Mouse (Mus musculus): ENCODE measurements around the gene Dpp9. TPM values are rescaled to one million over a fixed set of nuclear protein-coding genes. Genes with fewer than 3 reads are reported as not detected.

Gene Dpp9
- total and polyA plus RNA-seq, 2 experiments from 2014 or later, result 19.0 to 31.3 TPM

GRCm38 (mm10) chr17:56147420-56147819 lies 71.3 kb downstream of the Dpp9 start:
- Histone ChIP-seq H3K9ac (replicated peaks; ENCODE audit: low read length) (no peak overlapping the region), H3K4me3 (ENCODE audit: low read length) (no peak overlapping the region), H3K9me3 (ENCODE audit: low read length) (no peaks in the 10 kb centered on the region), H3K27ac (no peak overlapping the region), H3K36me3 (ENCODE audit: insufficient read depth, low read length) (no peaks in the 10 kb centered on the region), H3K4me2 (ENCODE audit: low read depth, low read length) (no peak overlapping the region), H3K4me1 (ENCODE audit: insufficient read depth, low read length) (peaks cover 7% of the 10 kb centered on the region; the same call in 1 of the 2 replicates), H3K27me3 (ENCODE audit: insufficient read depth, low read length) (no peaks in the 10 kb centered on the region)
- ATAC-seq, result no peak
- no peak for TF ChIP-seq CTCF (IDR thresholded peaks at IDR 0.05; ENCODE audit: low read depth)
- no peak for DNase-seq (ENCODE audit: low spot score)
- WGBS, result 56% methylated on average over 12 of the region's 12 CpGs

GRCm38 (mm10) chr17:56146131-56146530 lies 72.6 kb downstream of the Dpp9 start:
- Histone ChIP-seq H3K4me2 (ENCODE audit: low read depth, low read length) (no peak overlapping the region), H3K36me3 (ENCODE audit: insufficient read depth, low read length) (no peaks in the 10 kb centered on the region), H3K27ac (no peak overlapping the region), H3K4me1 (ENCODE audit: insufficient read depth, low read length) (peaks cover 17% of the 10 kb centered on the region; the same call in 1 of the 2 replicates), H3K9me3 (ENCODE audit: low read length) (no peaks in the 10 kb centered on the region), H3K9ac (replicated peaks; ENCODE audit: low read length) (no peak overlapping the region), H3K27me3 (ENCODE audit: insufficient read depth, low read length) (no peaks in the 10 kb centered on the region), H3K4me3 (ENCODE audit: low read length) (no peak overlapping the region)
- WGBS, result 22% methylated on average over 9 of the region's 9 CpGs
- no peak for TF ChIP-seq CTCF (IDR thresholded peaks at IDR 0.05; ENCODE audit: low read depth)
- no peak for DNase-seq (ENCODE audit: low spot score)
- no peak for ATAC-seq

- Histone ChIP-seq H3K27ac (no peak overlapping the region), H3K36me3 (ENCODE audit: insufficient read depth, low read length) (no peaks in the 10 kb centered on the region), H3K4me1 (ENCODE audit: insufficient read depth, low read length) (peaks cover 17% of the 10 kb centered on the region; the same call in 1 of the 2 replicates), H3K4me2 (ENCODE audit: low read depth, low read length) (no peak overlapping the region), H3K9ac (replicated peaks; ENCODE audit: low read length) (no peak overlapping the region), H3K4me3 (ENCODE audit: low read length) (no peak overlapping the region), H3K27me3 (ENCODE audit: insufficient read depth, low read length) (no peaks in the 10 kb centered on the region), H3K9me3 (ENCODE audit: low read length) (no peaks in the 10 kb centered on the region)
- ATAC-seq, result no peak
- no peak for DNase-seq (ENCODE audit: low spot score)
- no peak for TF ChIP-seq CTCF (IDR thresholded peaks at IDR 0.05; ENCODE audit: low read depth)
- WGBS, result 75% methylated on average over 9 of the region's 9 CpGs
These were observed 74.2 kb downstream of the Dpp9 start for GRCm38 (mm10) chr17:56144546-56144945.

GRCm38 (mm10) chr17:56141702-56142605 lies 76.8 kb downstream of the Dpp9 start:
- peak; percentile 76 for DNase-seq (ENCODE audit: low spot score)
- Histone ChIP-seq H3K4me3 (ENCODE audit: low read length) (peak overlapping the region; percentile 42), H3K36me3 (ENCODE audit: insufficient read depth, low read length) (no peaks in the 10 kb centered on the region), H3K27ac (no peak overlapping the region), H3K9ac (replicated peaks; ENCODE audit: low read length) (peak overlapping the region; percentile 44), H3K27me3 (ENCODE audit: insufficient read depth, low read length) (no peaks in the 10 kb centered on the region), H3K4me1 (ENCODE audit: insufficient read depth, low read length) (peaks cover 13% of the 10 kb centered on the region; the same call in 1 of the 2 replicates), H3K9me3 (ENCODE audit: low read length) (no peaks in the 10 kb centered on the region), H3K4me2 (ENCODE audit: low read depth, low read length) (peak overlapping the region; percentile 70)
- peak; percentile 69 for ATAC-seq
- no peak for TF ChIP-seq CTCF (IDR thresholded peaks at IDR 0.05; ENCODE audit: low read depth)
- 1% methylated on average over 40 of the region's 47 CpGs for WGBS

GRCm38 (mm10) chr17:56139858-56140595 lies 78.7 kb downstream of the Dpp9 start, which contains the start of gene Sema6b:
Gene Sema6b (minus strand): TSS chr17:56140343.
- Histone ChIP-seq H3K36me3 (ENCODE audit: insufficient read depth, low read length) (no peaks in the 10 kb centered on the region), H3K9me3 (ENCODE audit: low read length) (no peaks in the 10 kb centered on the region), H3K4me3 (ENCODE audit: low read length) (peak within 1 kb of the TSS; percentile 76), H3K4me1 (ENCODE audit: insufficient read depth, low read length) (peaks cover 13% of the 10 kb centered on the region; the same call in 1 of the 2 replicates), H3K27ac (peak within 1 kb of the TSS; percentile 78), H3K27me3 (ENCODE audit: insufficient read depth, low read length) (no peaks in the 10 kb centered on the region), H3K4me2 (ENCODE audit: low read depth, low read length) (peak within 1 kb of the TSS; percentile 81), H3K9ac (replicated peaks; ENCODE audit: low read length) (peak within 1 kb of the TSS; percentile 83)
- ATAC-seq (peak; percentile 45), DNase-seq (ENCODE audit: low spot score) (peak; percentile 87)
- peak; percentile 41 for TF ChIP-seq CTCF (IDR thresholded peaks at IDR 0.05; ENCODE audit: low read depth)
- 1% methylated on average over 77 of the region's 79 CpGs for whole genome bisulfite sequencing

GRCm38 (mm10) chr17:56139355-56139754 lies 79.3 kb downstream of the Dpp9 start:
- peak overlapping the region; percentile 81 for H3K4me2 ChIP-seq (ENCODE audit: low read depth, low read length)
- H3K27ac ChIP-seq, result peak overlapping the region; percentile 78; the same call in 1 of the 2 replicates
- no peaks in the 10 kb centered on the region for H3K36me3 ChIP-seq (ENCODE audit: insufficient read depth, low read length)
- H3K9me3 ChIP-seq (ENCODE audit: low read length), result no peaks in the 10 kb centered on the region
- H3K27me3 ChIP-seq (ENCODE audit: insufficient read depth, low read length), result no peaks in the 10 kb centered on the region
- TF ChIP-seq CTCF (IDR thresholded peaks at IDR 0.05; ENCODE audit: low read depth), result no peak
- 10% methylated on average over 15 of the region's 21 CpGs for WGBS
- H3K9ac ChIP-seq (replicated peaks; ENCODE audit: low read length), result peak overlapping the region; percentile 83
- ATAC-seq (peak; percentile 13; the same call in 1 of the 2 replicates), DNase-seq (ENCODE audit: low spot score) (peak; percentile 47)
- peaks cover 17% of the 10 kb centered on the region for H3K4me1 ChIP-seq (ENCODE audit: insufficient read depth, low read length)
- H3K4me3 ChIP-seq (ENCODE audit: low read length), result peak overlapping the region; percentile 76

All from hindbrain, postnatal 0 days (tissue).